Mouse (Mus musculus) stomach, embryonic 16.5 days (tissue): ENCODE measurements around the gene Ptprm. TPM values are rescaled to one million over a fixed set of nuclear protein-coding genes. Genes with fewer than 3 reads are reported as not detected.

Experiments
- ATAC-seq: fragments of 200-750 bp; cut with Nextera tagmentation; 2 replicates; pipeline ENCODE4 v1.8.0; 2017; ENCODE audit warnings: moderate number of reproducible peaks, moderate TSS enrichment; ENCODE audit not compliant: insufficient read depth, low FRiP score
- H3K27ac ChIP-seq: fragments of 300-500 bp; sonication (generic); 2 replicates; pipeline ENCODE4 v1.5.1; 2014; ENCODE audit warnings: low read length
- H3K27me3 ChIP-seq: fragments of 300-500 bp; sonication (generic); 2 replicates; pipeline ENCODE4 v1.6.1; 2014; ENCODE audit warnings: low read length, control low read depth, mixed read lengths; ENCODE audit not compliant: control insufficient read depth, insufficient read depth
- H3K36me3 ChIP-seq: fragments of 300-500 bp; sonication (generic); 2 replicates; pipeline ENCODE4 v1.6.1; 2014; ENCODE audit warnings: low read length; ENCODE audit not compliant: control insufficient read depth, insufficient read depth
- H3K4me1 ChIP-seq: fragments of 300-500 bp; sonication (generic); 2 replicates; pipeline ENCODE4 v1.6.1; 2014; ENCODE audit warnings: low read length, control low read depth, mixed read lengths; ENCODE audit not compliant: control insufficient read depth, insufficient read depth
- H3K4me2 ChIP-seq: fragments of 300-500 bp; sonication (generic); 2 replicates; pipeline ENCODE4 v1.6.1; 2014; ENCODE audit warnings: low read depth, low read length, mixed read lengths
- H3K4me3 ChIP-seq: fragments of 300-500 bp; sonication (generic); replicated peaks from 2 replicates; pipeline ENCODE4 v1.5.1; 2014; ENCODE audit warnings: mild to moderate bottlenecking, low read length
- H3K9ac ChIP-seq: fragments of 300-500 bp; sonication (generic); 2 replicates; pipeline ENCODE4 v1.6.1; 2014; ENCODE audit warnings: low read length
- H3K9me3 ChIP-seq: fragments of 300-500 bp; sonication (generic); replicated peaks from 2 replicates; pipeline ENCODE4 v1.6.1; 2016; ENCODE audit warnings: low read length, control low read depth; ENCODE audit not compliant: control insufficient read depth
- WGBS: fragments of 180-500 bp; shearing (Covaris S2); extraction: QIAGEN DNeasy Blood & Tissue Kit; methylation state at CpG from one replicate; pipeline ENCODE4 v1.1.7; 2014; 5-methylcytosine and 5-hydroxymethylcytosine counted together
- polyA plus RNA-seq: library from polyadenylated mRNA; unstranded; fragments of >200 nt; fragmentation: Nextera tagmentation; extraction: Ambion mirVana; gene quantifications from 2 replicates; pipeline ENCODE4 v1.2.1, GENCODE M21; 2015

The Ptprm gene
- polyA plus RNA-seq, 1 experiment from 2014 or later, result 10.8 TPM

DNA sequence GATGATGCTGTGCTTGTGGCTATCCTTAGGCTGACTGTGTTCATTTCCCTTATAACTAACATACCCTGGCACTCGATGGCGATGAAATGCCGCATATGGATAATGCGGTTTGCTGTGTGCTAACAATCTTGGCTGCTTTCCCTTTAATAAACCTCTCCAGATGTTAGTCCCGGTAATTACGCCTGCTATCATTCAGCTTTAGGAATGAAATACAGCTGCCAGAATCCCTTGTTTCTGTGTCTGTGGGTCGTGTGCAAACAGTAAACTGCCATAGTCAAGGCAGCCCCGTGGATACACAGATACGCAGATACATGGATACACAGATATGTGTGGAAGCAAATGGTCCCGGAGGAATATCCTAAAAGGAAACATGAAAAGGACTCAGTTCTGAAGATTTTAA is 116.8 kb downstream of the Ptprm start:
- no peaks in the 10 kb centered on the region for H3K36me3 ChIP-seq
- H3K4me2 ChIP-seq, result no peak overlapping the region
- 63% methylated on average over 10 of the region's 10 CpGs for WGBS
- ATAC-seq, result no peak
- no peaks in the 10 kb centered on the region for H3K4me1 ChIP-seq
- H3K9ac ChIP-seq, result no peak overlapping the region
- no peaks in the 10 kb centered on the region for H3K27me3 ChIP-seq
- H3K9me3 ChIP-seq, result no peaks in the 10 kb centered on the region
- no peak overlapping the region for H3K4me3 ChIP-seq
- H3K27ac ChIP-seq, result no peak overlapping the region

DNA sequence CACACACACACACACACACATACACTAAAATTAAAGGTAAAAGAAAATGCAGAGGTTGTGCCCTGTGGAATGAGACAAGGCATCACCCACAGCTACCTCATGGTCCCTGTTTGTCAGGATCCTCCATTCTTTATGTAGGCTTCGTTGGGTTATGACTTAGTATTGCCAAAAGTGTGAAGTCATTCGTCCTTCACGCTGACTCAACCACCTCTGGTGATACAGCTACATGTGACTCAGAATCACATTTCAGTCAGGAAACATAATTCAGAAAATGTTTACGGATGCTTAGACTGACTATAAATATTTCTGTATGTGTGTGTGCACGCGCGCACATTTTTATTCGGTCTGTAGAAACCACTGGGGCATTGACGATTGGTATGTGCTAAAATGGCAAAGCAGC is 121.2 kb downstream of the Ptprm start:
- Histone ChIP-seq H3K4me2 (no peak overlapping the region), H3K9me3 (no peaks in the 10 kb centered on the region), H3K4me1 (no peaks in the 10 kb centered on the region), H3K27ac (no peak overlapping the region), H3K9ac (no peak overlapping the region), H3K36me3 (no peaks in the 10 kb centered on the region), H3K27me3 (no peaks in the 10 kb centered on the region), H3K4me3 (no peak overlapping the region)
- WGBS, result 75% methylated on average over 9 of the region's 9 CpGs
- no peak for ATAC-seq

DNA sequence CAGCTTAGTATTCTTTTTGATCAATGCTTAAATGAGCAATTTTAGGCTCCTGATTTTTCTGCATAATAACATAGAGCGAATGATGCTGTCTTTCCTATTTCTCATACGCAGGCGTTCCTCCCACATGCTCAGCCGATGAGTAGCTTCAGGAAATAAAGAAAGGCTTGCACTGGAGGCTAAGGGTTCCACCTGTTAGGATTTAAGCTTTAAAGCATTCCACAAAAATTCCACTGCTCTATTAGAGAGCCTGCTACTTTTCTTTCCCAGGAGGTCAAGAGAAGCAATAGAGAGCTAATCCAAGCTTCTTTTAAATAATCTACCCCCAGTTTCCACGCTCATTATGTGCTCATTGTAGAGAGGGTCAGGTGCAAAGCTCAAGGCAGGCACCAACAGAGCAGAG is 127.3 kb downstream of the Ptprm start:
- Histone ChIP-seq H3K4me3 (no peak overlapping the region), H3K27me3 (no peaks in the 10 kb centered on the region), H3K27ac (no peak overlapping the region), H3K9me3 (no peaks in the 10 kb centered on the region), H3K9ac (no peak overlapping the region), H3K36me3 (no peaks in the 10 kb centered on the region), H3K4me2 (no peak overlapping the region), H3K4me1 (no peaks in the 10 kb centered on the region)
- 46% methylated on average over 5 of the region's 5 CpGs for WGBS
- ATAC-seq, result no peak

DNA sequence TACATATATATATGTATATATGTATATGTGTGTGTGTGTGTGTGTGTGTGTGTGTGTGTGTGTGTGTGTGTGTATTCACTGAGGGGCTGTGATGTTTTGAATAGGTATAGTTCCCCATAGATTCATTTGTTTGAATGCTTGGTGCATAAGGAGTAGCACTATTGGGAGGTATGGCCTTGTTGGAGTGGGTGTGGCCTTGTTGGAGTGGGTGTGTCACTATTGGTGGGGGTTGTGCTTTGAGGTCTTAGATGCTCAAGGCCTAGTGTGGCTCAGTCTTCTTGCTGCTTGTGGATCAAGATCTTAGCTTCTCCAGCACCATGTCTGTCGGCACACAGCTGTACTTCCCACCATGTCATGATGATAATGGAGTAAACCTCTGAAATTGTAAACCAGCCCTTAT is 138.9 kb downstream of the Ptprm start:
- 87% methylated on average over 1 of the region's 1 CpGs for WGBS
- no peaks in the 10 kb centered on the region for H3K36me3 ChIP-seq
- H3K4me1 ChIP-seq, result no peaks in the 10 kb centered on the region

DNA sequence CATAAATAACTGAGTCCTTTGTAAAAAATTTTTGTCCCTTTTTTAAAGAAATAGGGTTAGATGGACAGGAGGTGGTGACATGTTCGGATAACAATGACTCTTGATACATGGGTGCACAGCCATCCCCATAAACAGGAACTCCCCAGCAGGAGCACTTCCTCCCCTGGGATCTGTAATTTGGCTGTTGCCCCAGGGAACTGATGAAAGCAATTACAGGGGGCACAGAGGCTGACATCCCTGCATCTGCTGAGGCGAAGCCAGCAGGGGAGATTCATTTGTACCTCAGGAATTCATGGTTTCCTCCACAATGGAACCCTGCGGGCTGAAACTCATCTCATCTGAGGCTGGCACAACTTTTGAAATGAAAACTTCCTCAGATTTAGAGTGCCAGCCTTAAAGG is 140.5 kb downstream of the Ptprm start:
- Histone ChIP-seq H3K9ac (no peak overlapping the region), H3K4me1 (no peaks in the 10 kb centered on the region; the same call in 1 of the 2 replicates), H3K4me3 (no peak overlapping the region), H3K27me3 (no peaks in the 10 kb centered on the region), H3K27ac (no peak overlapping the region), H3K4me2 (no peak overlapping the region), H3K9me3 (no peaks in the 10 kb centered on the region), H3K36me3 (no peaks in the 10 kb centered on the region)
- no peak for ATAC-seq
- WGBS, result 54% methylated on average over 3 of the region's 3 CpGs

More for the DNA sequence above, 138.9 kb downstream of the Ptprm start:
- H3K27ac ChIP-seq, result no peak overlapping the region
- H3K9ac ChIP-seq, result no peak overlapping the region
- no peak overlapping the region for H3K4me3 ChIP-seq
- no peak overlapping the region for H3K4me2 ChIP-seq
- no peaks in the 10 kb centered on the region for H3K27me3 ChIP-seq
- ATAC-seq, result no peak
- no peaks in the 10 kb centered on the region for H3K9me3 ChIP-seq

DNA sequence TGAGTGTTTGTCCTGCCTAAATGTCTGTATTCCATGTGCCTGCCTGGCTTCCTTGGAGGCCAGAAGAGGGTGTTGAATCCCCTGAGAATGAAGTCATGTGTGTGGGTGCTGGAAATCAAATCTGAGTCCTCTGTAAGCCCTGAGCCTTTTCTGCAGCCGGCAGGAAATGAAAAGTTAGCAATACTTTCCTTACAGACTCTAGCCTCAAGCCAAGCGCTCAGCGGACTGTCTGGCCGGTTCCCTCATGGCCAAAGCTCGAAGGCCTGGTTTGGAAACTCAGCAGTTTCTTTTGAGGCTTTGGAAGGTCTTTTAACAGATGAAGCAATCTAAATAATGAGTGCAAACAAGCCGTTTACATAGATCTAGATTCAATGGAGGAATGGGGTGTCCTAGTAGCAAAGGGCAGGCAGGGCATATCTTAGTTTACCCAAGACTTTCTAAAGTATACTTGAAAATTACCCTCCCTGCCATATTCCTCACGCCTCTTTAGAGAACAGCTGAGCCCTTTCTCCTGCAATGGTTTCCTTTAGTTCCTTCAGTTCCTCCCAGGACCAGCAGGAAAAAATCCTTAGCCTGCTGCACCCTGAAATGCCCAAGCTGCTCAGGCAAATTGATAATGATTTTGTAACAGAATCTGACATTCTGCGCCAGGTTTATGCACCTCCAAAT is 144.4 kb downstream of the Ptprm start:
- H3K36me3 ChIP-seq, result no peaks in the 10 kb centered on the region
- no peak overlapping the region for H3K27ac ChIP-seq
- H3K9ac ChIP-seq, result no peak overlapping the region
- no peaks in the 10 kb centered on the region for H3K9me3 ChIP-seq
- no peaks in the 10 kb centered on the region for H3K27me3 ChIP-seq
- peak; percentile 37; the same call in 1 of the 2 replicates for ATAC-seq
- no peaks in the 10 kb centered on the region; the same call in 1 of the 2 replicates for H3K4me1 ChIP-seq
- 30% methylated on average over 8 of the region's 8 CpGs for WGBS
- H3K4me2 ChIP-seq, result no peak overlapping the region
- no peak overlapping the region for H3K4me3 ChIP-seq

DNA sequence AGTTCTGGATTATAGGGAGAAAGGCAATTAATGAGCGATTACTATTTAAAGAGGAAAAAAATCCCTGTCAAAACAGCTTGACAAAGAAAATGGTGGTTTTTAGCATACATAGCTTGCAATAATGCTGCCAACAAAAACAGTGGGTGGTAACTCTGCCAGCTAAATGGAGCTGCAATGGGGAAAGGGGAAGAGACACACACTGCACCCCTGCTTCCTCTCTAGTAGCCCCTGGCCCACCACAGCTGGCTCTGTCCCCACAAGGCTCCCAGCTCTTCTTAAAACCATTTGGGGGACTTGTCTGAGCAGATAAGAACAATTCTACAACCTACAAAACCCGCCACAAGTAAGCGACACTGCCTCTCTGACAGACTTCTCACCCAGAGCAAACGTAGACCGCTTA is 145.7 kb downstream of the Ptprm start:
- Histone ChIP-seq H3K27me3 (no peaks in the 10 kb centered on the region), H3K4me2 (no peak overlapping the region), H3K4me3 (no peak overlapping the region), H3K36me3 (no peaks in the 10 kb centered on the region), H3K9ac (no peak overlapping the region), H3K9me3 (no peaks in the 10 kb centered on the region), H3K4me1 (no peaks in the 10 kb centered on the region; the same call in 1 of the 2 replicates), H3K27ac (peak overlapping the region; percentile 63)
- 58% methylated on average over 5 of the region's 5 CpGs for WGBS
- peak; percentile 26; the same call in 1 of the 2 replicates for ATAC-seq

DNA sequence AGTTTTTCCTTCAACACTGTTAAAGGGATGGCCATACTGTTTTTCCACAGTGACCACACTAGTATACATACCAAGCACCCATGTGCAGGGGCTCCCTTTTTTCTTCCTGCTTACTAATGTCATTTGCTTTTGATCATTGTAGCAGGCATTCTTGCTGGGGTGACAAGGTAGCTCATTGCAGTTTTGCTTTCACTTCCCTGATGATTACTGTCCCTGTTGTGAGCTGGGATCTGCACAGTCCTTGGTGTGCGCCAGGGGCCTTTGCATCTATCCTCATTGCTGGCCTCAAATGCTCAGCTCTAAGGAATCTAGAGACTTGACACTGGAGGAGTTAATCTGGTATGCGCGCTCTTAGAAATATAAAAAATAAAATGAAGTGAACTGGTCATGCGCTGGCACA is 147.3 kb downstream of the Ptprm start:
- no peak overlapping the region for H3K4me2 ChIP-seq
- H3K9ac ChIP-seq, result no peak overlapping the region
- 96% methylated on average over 4 of the region's 4 CpGs for WGBS
- no peak overlapping the region for H3K27ac ChIP-seq
- no peak overlapping the region for H3K4me3 ChIP-seq
- ATAC-seq, result no peak
- H3K36me3 ChIP-seq, result no peaks in the 10 kb centered on the region
- H3K4me1 ChIP-seq, result no peaks in the 10 kb centered on the region; the same call in 1 of the 2 replicates
- H3K9me3 ChIP-seq, result no peaks in the 10 kb centered on the region
- H3K27me3 ChIP-seq, result no peaks in the 10 kb centered on the region

DNA sequence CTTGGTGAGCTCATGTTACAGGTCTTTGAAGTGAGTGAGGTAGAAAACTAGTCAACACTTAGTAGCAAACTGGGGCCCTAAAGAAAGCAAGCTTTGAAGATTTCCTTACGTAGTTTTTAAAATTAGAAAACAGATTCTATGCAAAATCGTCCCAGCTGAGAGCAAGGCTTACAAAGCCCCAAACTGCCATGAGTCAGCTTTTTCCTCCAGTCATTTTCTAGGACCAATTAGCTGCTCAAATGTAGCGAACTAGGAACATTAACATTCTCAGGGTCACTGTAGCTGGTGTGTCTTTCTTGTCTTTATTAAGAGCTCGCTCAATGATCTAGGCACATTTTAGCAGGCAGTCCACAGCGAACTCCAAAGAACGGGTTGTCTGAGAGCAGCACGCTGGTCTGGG is 153.1 kb downstream of the Ptprm start:
- Histone ChIP-seq H3K36me3 (no peaks in the 10 kb centered on the region), H3K4me3 (no peak overlapping the region), H3K27ac (no peak overlapping the region), H3K9ac (no peak overlapping the region), H3K9me3 (no peaks in the 10 kb centered on the region), H3K4me2 (no peak overlapping the region), H3K4me1 (no peaks in the 10 kb centered on the region), H3K27me3 (no peaks in the 10 kb centered on the region)
- 64% methylated on average over 7 of the region's 7 CpGs for WGBS
- ATAC-seq, result no peak
